Mouse (Mus musculus): Measurements from ENCODE around the gene Mreg. TPM values are rescaled to one million over a fixed set of nuclear protein-coding genes. Genes with fewer than 3 reads are reported as not detected.
A peak's percentile ranks its signal among the peaks of the same experiment; 100 is the strongest.

The Mreg gene
- total and polyA plus RNA-seq, 2 experiments = 19.5 to 43.1 TPM

GRCm38 (mm10) chr1:72196123-72196522 is 16.0 kb downstream of the Mreg start:
- Histone ChIP-seq H3K4me3 (ENCODE audit: insufficient read depth, low read depth, low read length) (no peak overlapping the region), H3K4me1 (ENCODE audit: control insufficient read depth, insufficient read depth, low read length) (peaks cover 4% of the 10 kb centered on the region), H3K79me2 (ENCODE audit: control insufficient read depth, insufficient read depth, low read length) (peaks cover 32% of the 10 kb centered on the region), H3K27me3 (ENCODE audit: control insufficient read depth, insufficient read depth, low read length) (no peaks in the 10 kb centered on the region), H3K9ac (ENCODE audit: low read depth, low read length) (no peak overlapping the region), H3K36me3 (ENCODE audit: control insufficient read depth, insufficient read depth, low read length) (peaks cover 9% of the 10 kb centered on the region), H3K27ac (replicated peaks; ENCODE audit: insufficient read depth, low read depth, low read length) (no peak overlapping the region)
- DNase-seq (ENCODE audit: extremely low read depth, low read depth, low spot score) = no peak
- 96% methylated on average over 5 of the region's 5 CpGs for WGBS
- TF ChIP-seq CTCF (IDR thresholded peaks at IDR 0.05; ENCODE audit: low read depth, low read length) (no peak), POLR2A (IDR thresholded peaks at IDR 0.05; ENCODE audit: extremely low read depth, insufficient read depth, low read length) (no peak)

GRCm38 (mm10) chr1:72191449-72191848 is 20.7 kb downstream of the Mreg start:
- DNase-seq (ENCODE audit: extremely low read depth, low read depth, low spot score) = no peak
- Histone ChIP-seq H3K79me2 (ENCODE audit: control insufficient read depth, insufficient read depth, low read length) (peaks cover 20% of the 10 kb centered on the region), H3K36me3 (ENCODE audit: control insufficient read depth, insufficient read depth, low read length) (peaks cover 16% of the 10 kb centered on the region), H3K27ac (replicated peaks; ENCODE audit: insufficient read depth, low read depth, low read length) (no peak overlapping the region), H3K4me3 (ENCODE audit: insufficient read depth, low read depth, low read length) (no peak overlapping the region), H3K4me1 (ENCODE audit: control insufficient read depth, insufficient read depth, low read length) (no peaks in the 10 kb centered on the region), H3K9ac (ENCODE audit: low read depth, low read length) (no peak overlapping the region), H3K27me3 (ENCODE audit: control insufficient read depth, insufficient read depth, low read length) (no peaks in the 10 kb centered on the region)
- 93% methylated on average over 8 of the region's 8 CpGs for WGBS
- no peak for TF ChIP-seq POLR2A (IDR thresholded peaks at IDR 0.05; ENCODE audit: extremely low read depth, insufficient read depth, low read length)
- TF ChIP-seq CTCF (IDR thresholded peaks at IDR 0.05; ENCODE audit: low read depth, low read length) = no peak

GRCm38 (mm10) chr1:72188142-72188738 is 23.9 kb downstream of the Mreg start:
- no peak overlapping the region for H3K4me3 ChIP-seq (ENCODE audit: insufficient read depth, low read depth, low read length)
- no peak overlapping the region for H3K27ac ChIP-seq (replicated peaks; ENCODE audit: insufficient read depth, low read depth, low read length)
- H3K36me3 ChIP-seq (ENCODE audit: control insufficient read depth, insufficient read depth, low read length) = peaks cover 13% of the 10 kb centered on the region
- no peak for DNase-seq (ENCODE audit: extremely low read depth, low read depth, low spot score)
- H3K79me2 ChIP-seq (ENCODE audit: control insufficient read depth, insufficient read depth, low read length) = no peaks in the 10 kb centered on the region; the same call in 1 of the 2 replicates
- H3K27me3 ChIP-seq (ENCODE audit: control insufficient read depth, insufficient read depth, low read length) = no peaks in the 10 kb centered on the region
- no peak overlapping the region for H3K9ac ChIP-seq (ENCODE audit: low read depth, low read length)
- 88% methylated on average over 16 of the region's 16 CpGs for WGBS
- no peak for TF ChIP-seq POLR2A (IDR thresholded peaks at IDR 0.05; ENCODE audit: extremely low read depth, insufficient read depth, low read length)
- TF ChIP-seq CTCF (IDR thresholded peaks at IDR 0.05; ENCODE audit: low read depth, low read length) = no peak
- no peaks in the 10 kb centered on the region for H3K4me1 ChIP-seq (ENCODE audit: control insufficient read depth, insufficient read depth, low read length)

- Histone ChIP-seq H3K4me3 (ENCODE audit: insufficient read depth, low read depth, low read length) (no peak overlapping the region), H3K79me2 (ENCODE audit: control insufficient read depth, insufficient read depth, low read length) (no peaks in the 10 kb centered on the region; the same call in 1 of the 2 replicates), H3K9ac (ENCODE audit: low read depth, low read length) (no peak overlapping the region), H3K27ac (replicated peaks; ENCODE audit: insufficient read depth, low read depth, low read length) (no peak overlapping the region), H3K36me3 (ENCODE audit: control insufficient read depth, insufficient read depth, low read length) (peaks cover 13% of the 10 kb centered on the region), H3K27me3 (ENCODE audit: control insufficient read depth, insufficient read depth, low read length) (no peaks in the 10 kb centered on the region), H3K4me1 (ENCODE audit: control insufficient read depth, insufficient read depth, low read length) (peaks cover 5% of the 10 kb centered on the region)
- no peak for TF ChIP-seq POLR2A (IDR thresholded peaks at IDR 0.05; ENCODE audit: extremely low read depth, insufficient read depth, low read length)
- DNase-seq (ENCODE audit: extremely low read depth, low read depth, low spot score) = no peak
- 87% methylated on average over 10 of the region's 10 CpGs for WGBS
Observed at GRCm38 (mm10) chr1:72187486-72187885, 24.6 kb downstream of the Mreg start.

- DNase-seq (ENCODE audit: extremely low read depth, low read depth, low spot score) = no peak
- H3K4me1 ChIP-seq (ENCODE audit: control insufficient read depth, insufficient read depth, low read length) = peaks cover 6% of the 10 kb centered on the region
- peaks cover 4% of the 10 kb centered on the region; the same call in 1 of the 2 replicates for H3K79me2 ChIP-seq (ENCODE audit: control insufficient read depth, insufficient read depth, low read length)
- H3K36me3 ChIP-seq (ENCODE audit: control insufficient read depth, insufficient read depth, low read length) = peaks cover 7% of the 10 kb centered on the region
- no peak overlapping the region for H3K4me3 ChIP-seq (ENCODE audit: insufficient read depth, low read depth, low read length)
- TF ChIP-seq POLR2A (IDR thresholded peaks at IDR 0.05; ENCODE audit: extremely low read depth, insufficient read depth, low read length) = no peak
- TF ChIP-seq CTCF (IDR thresholded peaks at IDR 0.05; ENCODE audit: low read depth, low read length) = no peak
- no peak overlapping the region for H3K27ac ChIP-seq (replicated peaks; ENCODE audit: insufficient read depth, low read depth, low read length)
- WGBS = 85% methylated on average over 5 of the region's 5 CpGs
- no peak overlapping the region for H3K9ac ChIP-seq (ENCODE audit: low read depth, low read length)
- no peaks in the 10 kb centered on the region for H3K27me3 ChIP-seq (ENCODE audit: control insufficient read depth, insufficient read depth, low read length)
Observed at GRCm38 (mm10) chr1:72186151-72186550, 26.0 kb downstream of the Mreg start.

- DNase-seq (ENCODE audit: extremely low read depth, low read depth, low spot score) = peak; percentile 22
- H3K27ac ChIP-seq (replicated peaks; ENCODE audit: insufficient read depth, low read depth, low read length) = no peak overlapping the region
- no peaks in the 10 kb centered on the region for H3K27me3 ChIP-seq (ENCODE audit: control insufficient read depth, insufficient read depth, low read length)
- H3K4me3 ChIP-seq (ENCODE audit: insufficient read depth, low read depth, low read length) = no peak overlapping the region
- H3K36me3 ChIP-seq (ENCODE audit: control insufficient read depth, insufficient read depth, low read length) = peaks cover 5% of the 10 kb centered on the region; the same call in 1 of the 2 replicates
- H3K9ac ChIP-seq (ENCODE audit: low read depth, low read length) = no peak overlapping the region
- peaks cover 9% of the 10 kb centered on the region; the same call in 1 of the 2 replicates for H3K79me2 ChIP-seq (ENCODE audit: control insufficient read depth, insufficient read depth, low read length)
- H3K4me1 ChIP-seq (ENCODE audit: control insufficient read depth, insufficient read depth, low read length) = peaks cover 16% of the 10 kb centered on the region
- 62% methylated on average over 6 of the region's 6 CpGs for WGBS
- TF ChIP-seq POLR2A (IDR thresholded peaks at IDR 0.05; ENCODE audit: extremely low read depth, insufficient read depth, low read length) (no peak), CTCF (IDR thresholded peaks at IDR 0.05; ENCODE audit: low read depth, low read length) (no peak)
Observed at GRCm38 (mm10) chr1:72183554-72183953, 28.6 kb downstream of the Mreg start.

All from liver, adult 2 months (tissue).